Mouse (Mus musculus) intestine, embryonic 14.5 days (tissue): ENCODE measurements around the gene BC016579. TPM values are rescaled to one million over a fixed set of nuclear protein-coding genes. Genes with fewer than 3 reads are reported as not detected.

ENCODE experiments used
- ATAC-seq: fragments of 200-750 bp; cut with Nextera tagmentation; replicated peaks from 2 replicates; pipeline ENCODE4 v1.8.0; 2017; ENCODE audit warnings: low read depth, moderate number of reproducible peaks, moderate TSS enrichment, moderate library complexity; ENCODE audit not compliant: low FRiP score, low TSS enrichment
- DNase-seq: peaks from one replicate; pipeline ENCODE4 v3.0.0-alpha.2; 2018; ENCODE audit warnings: low spot score
- H3K27ac ChIP-seq: fragments of 300-500 bp; sonication (generic); 2 replicates; pipeline ENCODE4 v1.5.1; 2014; ENCODE audit warnings: low read depth, mild to moderate bottlenecking, control low read depth
- H3K27me3 ChIP-seq: fragments of 300-500 bp; sonication (generic); replicated peaks from 2 replicates; pipeline ENCODE4 v1.6.1; 2014; ENCODE audit warnings: low read length, control low read depth; ENCODE audit not compliant: control insufficient read depth, insufficient read depth
- H3K36me3 ChIP-seq: fragments of 300-500 bp; sonication (generic); 2 replicates; pipeline ENCODE4 v1.6.1; 2014; ENCODE audit warnings: low read length, control low read depth; ENCODE audit not compliant: control insufficient read depth, insufficient read depth
- H3K4me1 ChIP-seq: fragments of 300-500 bp; sonication (generic); replicated peaks from 2 replicates; pipeline ENCODE4 v1.6.1; 2014; ENCODE audit warnings: low read length, control low read depth, mixed read lengths; ENCODE audit not compliant: control insufficient read depth, insufficient read depth
- H3K4me2 ChIP-seq: fragments of 300-500 bp; sonication (generic); 2 replicates; pipeline ENCODE4 v1.6.1; 2014; ENCODE audit warnings: low read length
- H3K4me3 ChIP-seq: fragments of 300-500 bp; sonication (generic); 2 replicates; pipeline ENCODE4 v1.5.1; 2014; ENCODE audit warnings: low read depth, low read length, control low read depth, mixed read lengths
- H3K9ac ChIP-seq: fragments of 300-500 bp; sonication (generic); 2 replicates; pipeline ENCODE4 v1.6.1; 2014; ENCODE audit warnings: mild to moderate bottlenecking, low read length
- H3K9me3 ChIP-seq: fragments of 300-500 bp; sonication (generic); 2 replicates; pipeline ENCODE4 v1.6.1; 2016; ENCODE audit warnings: low read length, control low read depth; ENCODE audit not compliant: control insufficient read depth
- WGBS: fragments of 180-500 bp; shearing (Covaris S2); extraction: QIAGEN DNeasy Blood & Tissue Kit; methylation state at CpG from one replicate; pipeline ENCODE4 v1.1.7; 2014; 5-methylcytosine and 5-hydroxymethylcytosine counted together
- polyA plus RNA-seq: library from polyadenylated mRNA; unstranded; fragments of >200 nt; fragmentation: Nextera tagmentation; extraction: Ambion mirVana; gene quantifications from 2 replicates; pipeline ENCODE4 v1.2.1, GENCODE M21; 2014

Gene BC016579
- polyA plus RNA-seq, 1 experiment from 2014 or later, result 2.7 TPM

GRCm38 (mm10) chr16:45657574-45658159 lies 3.8 kb upstream of the BC016579 start:
- H3K36me3 ChIP-seq, result no peaks in the 10 kb centered on the region
- ATAC-seq, result no peak
- no peak overlapping the region for H3K9ac ChIP-seq
- H3K27ac ChIP-seq, result no peak overlapping the region
- no peaks in the 10 kb centered on the region for H3K27me3 ChIP-seq
- no peaks in the 10 kb centered on the region; the same call in 1 of the 2 replicates for H3K4me1 ChIP-seq
- H3K4me2 ChIP-seq, result no peak overlapping the region
- H3K9me3 ChIP-seq, result no peaks in the 10 kb centered on the region
- DNase-seq, result no peak
- H3K4me3 ChIP-seq, result no peak overlapping the region
- 90% methylated on average over 12 of the region's 12 CpGs for WGBS

GRCm38 (mm10) chr16:45654465-45654864 lies 597 bp upstream of the BC016579 start:
- H3K27me3 ChIP-seq, result no peaks in the 10 kb centered on the region
- H3K4me2 ChIP-seq, result peak overlapping the region; percentile 58; the same call in 1 of the 2 replicates
- no peaks in the 10 kb centered on the region; the same call in 1 of the 2 replicates for H3K4me1 ChIP-seq
- no peak overlapping the region for H3K4me3 ChIP-seq
- ATAC-seq, result 0 out of 2 replicates have a peak, but pooled peaks have one; percentile 5
- H3K9me3 ChIP-seq, result no peaks in the 10 kb centered on the region
- DNase-seq, result no peak
- no peaks in the 10 kb centered on the region for H3K36me3 ChIP-seq
- no peak overlapping the region for H3K9ac ChIP-seq
- no peak overlapping the region for H3K27ac ChIP-seq
- WGBS, result 63% methylated on average over 9 of the region's 9 CpGs

GRCm38 (mm10) chr16:45653009-45653933 lies 597 bp downstream of the BC016579 start:
- no peaks in the 10 kb centered on the region for H3K36me3 ChIP-seq
- no peaks in the 10 kb centered on the region for H3K27me3 ChIP-seq
- DNase-seq, result no peak
- H3K27ac ChIP-seq, result no peak overlapping the region
- H3K9me3 ChIP-seq, result no peaks in the 10 kb centered on the region
- peak overlapping the region; percentile 29 for H3K4me3 ChIP-seq
- H3K9ac ChIP-seq, result peak overlapping the region; percentile 14
- 10% methylated on average over 17 of the region's 17 CpGs for WGBS
- peak overlapping the region; percentile 58 for H3K4me2 ChIP-seq
- peak; percentile 51 for ATAC-seq
- H3K4me1 ChIP-seq, result no peaks in the 10 kb centered on the region; the same call in 1 of the 2 replicates

- 48% methylated on average over 2 of the region's 2 CpGs for WGBS
- no peak overlapping the region for H3K4me2 ChIP-seq
- H3K27ac ChIP-seq, result no peak overlapping the region
- H3K4me3 ChIP-seq, result no peak overlapping the region
- H3K9ac ChIP-seq, result no peak overlapping the region
- H3K27me3 ChIP-seq, result no peaks in the 10 kb centered on the region
- no peaks in the 10 kb centered on the region for H3K9me3 ChIP-seq
- ATAC-seq, result no peak
- H3K36me3 ChIP-seq, result no peaks in the 10 kb centered on the region
- H3K4me1 ChIP-seq, result no peaks in the 10 kb centered on the region; the same call in 1 of the 2 replicates
- DNase-seq, result no peak
These were observed 2.4 kb downstream of the BC016579 start for GRCm38 (mm10) chr16:45651497-45651896.

- no peaks in the 10 kb centered on the region for H3K27me3 ChIP-seq
- H3K27ac ChIP-seq, result no peak overlapping the region
- H3K4me2 ChIP-seq, result no peak overlapping the region
- no peaks in the 10 kb centered on the region for H3K4me1 ChIP-seq
- H3K4me3 ChIP-seq, result no peak overlapping the region
- H3K9ac ChIP-seq, result no peak overlapping the region
- no peak for DNase-seq
- peak; percentile 50; the same call in 1 of the 2 replicates for ATAC-seq
- WGBS, result 59% methylated on average over 6 of the region's 6 CpGs
- H3K36me3 ChIP-seq, result no peaks in the 10 kb centered on the region
- H3K9me3 ChIP-seq, result no peaks in the 10 kb centered on the region
These were observed 9.5 kb downstream of the BC016579 start for GRCm38 (mm10) chr16:45644380-45644779.

- Histone ChIP-seq H3K36me3 (no peaks in the 10 kb centered on the region), H3K4me1 (no peaks in the 10 kb centered on the region), H3K9me3 (no peaks in the 10 kb centered on the region), H3K9ac (no peak overlapping the region), H3K27me3 (no peaks in the 10 kb centered on the region), H3K27ac (no peak overlapping the region), H3K4me3 (no peak overlapping the region), H3K4me2 (no peak overlapping the region)
- ATAC-seq (no peak), DNase-seq (no peak)
- WGBS, result 85% methylated on average over 3 of the region's 3 CpGs
These were observed 9.9 kb downstream of the BC016579 start for GRCm38 (mm10) chr16:45643944-45644343.

GRCm38 (mm10) chr16:45641301-45641700 lies 12.6 kb downstream of the BC016579 start:
- Histone ChIP-seq H3K9me3 (no peaks in the 10 kb centered on the region), H3K9ac (no peak overlapping the region), H3K27me3 (no peaks in the 10 kb centered on the region), H3K4me1 (no peaks in the 10 kb centered on the region), H3K27ac (no peak overlapping the region), H3K4me3 (no peak overlapping the region), H3K36me3 (no peaks in the 10 kb centered on the region), H3K4me2 (no peak overlapping the region)
- DNase-seq (no peak), ATAC-seq (no peak)
- 59% methylated on average over 3 of the region's 3 CpGs for WGBS

- no peaks in the 10 kb centered on the region for H3K27me3 ChIP-seq
- H3K4me1 ChIP-seq, result no peaks in the 10 kb centered on the region
- ATAC-seq, result no peak
- no peak for DNase-seq
- H3K4me2 ChIP-seq, result no peak overlapping the region
- no peak overlapping the region for H3K4me3 ChIP-seq
- no peaks in the 10 kb centered on the region for H3K36me3 ChIP-seq
- no peak overlapping the region for H3K9ac ChIP-seq
- no peak overlapping the region for H3K27ac ChIP-seq
- 74% methylated on average over 10 of the region's 10 CpGs for WGBS
- H3K9me3 ChIP-seq, result no peaks in the 10 kb centered on the region
These were observed 13.7 kb downstream of the BC016579 start for GRCm38 (mm10) chr16:45640070-45640762.
